Mouse (Mus musculus): ENCODE data around the gene Ddo. TPM values are rescaled to one million over a fixed set of nuclear protein-coding genes. Genes with fewer than 3 reads are reported as not detected.

Ddo gene
- total RNA-seq (2021), result 10 to 100 TPM; 21.5 to 36.9 TPM
- long read RNA-seq, experiment 1, transcript Ddo-201 (5 exons, 3,000 nt), result major isoform, 41 of 61 reads
- long read RNA-seq, experiment 1, partial matches to known transcripts, result 0 of 61 reads
- long read RNA-seq, experiment 1, other reads (novel, unspliced or antisense), result 20 of 61 reads
- long read RNA-seq, experiment 2, transcript Ddo-201 (5 exons, 3,000 nt), result major isoform, 39 of 51 reads
- long read RNA-seq, experiment 2, partial matches to known transcripts, result 10 of 51 reads
- long read RNA-seq, experiment 2, other reads (novel, unspliced or antisense), result 2 of 51 reads

DNA sequence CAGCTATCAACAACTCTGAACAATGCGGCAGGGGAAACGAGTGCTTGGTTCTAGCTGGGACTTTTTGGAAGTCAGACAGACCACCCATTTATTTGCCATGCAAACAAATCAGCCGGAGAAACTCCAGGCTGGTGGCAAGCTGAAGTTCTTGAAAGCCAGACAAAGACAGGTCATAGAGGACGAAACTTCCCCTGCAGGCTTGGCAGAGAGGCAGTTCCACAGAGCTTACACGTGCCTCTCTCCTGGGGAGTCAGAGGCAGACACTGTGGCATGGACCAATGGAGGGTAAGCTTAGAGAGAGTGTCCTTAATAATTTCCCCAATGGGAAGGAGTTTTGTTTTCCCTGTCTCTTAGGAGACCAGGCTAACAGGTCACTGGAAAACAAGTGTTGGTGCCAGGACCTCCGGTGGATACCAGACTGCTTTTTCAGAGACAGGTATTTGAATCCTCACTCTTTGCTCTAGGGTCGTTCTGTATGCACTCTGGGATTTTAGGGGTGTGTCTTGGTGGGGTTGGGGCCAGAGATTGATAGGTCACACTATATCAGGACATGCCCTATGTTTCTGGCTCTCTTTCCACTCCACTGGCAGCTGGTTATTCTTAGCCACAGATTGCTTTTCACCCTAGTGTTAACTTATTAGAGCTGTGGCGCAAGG lies at the start of gene Ddo:
Ddo (plus strand) TSS at position 356 of the 656 bp plus-strand sequence.
- TF ChIP-seq CTCF (IDR thresholded peaks at IDR 0.05), result no peak
- Histone ChIP-seq H3K27ac (peak within 1 kb of the TSS; percentile 96), H3K4me3 (peak within 1 kb of the TSS; percentile 67)
- peak; percentile 85 for DNase-seq
- intact Hi-C loops (cut with DNase I), result no loop called here

DNA sequence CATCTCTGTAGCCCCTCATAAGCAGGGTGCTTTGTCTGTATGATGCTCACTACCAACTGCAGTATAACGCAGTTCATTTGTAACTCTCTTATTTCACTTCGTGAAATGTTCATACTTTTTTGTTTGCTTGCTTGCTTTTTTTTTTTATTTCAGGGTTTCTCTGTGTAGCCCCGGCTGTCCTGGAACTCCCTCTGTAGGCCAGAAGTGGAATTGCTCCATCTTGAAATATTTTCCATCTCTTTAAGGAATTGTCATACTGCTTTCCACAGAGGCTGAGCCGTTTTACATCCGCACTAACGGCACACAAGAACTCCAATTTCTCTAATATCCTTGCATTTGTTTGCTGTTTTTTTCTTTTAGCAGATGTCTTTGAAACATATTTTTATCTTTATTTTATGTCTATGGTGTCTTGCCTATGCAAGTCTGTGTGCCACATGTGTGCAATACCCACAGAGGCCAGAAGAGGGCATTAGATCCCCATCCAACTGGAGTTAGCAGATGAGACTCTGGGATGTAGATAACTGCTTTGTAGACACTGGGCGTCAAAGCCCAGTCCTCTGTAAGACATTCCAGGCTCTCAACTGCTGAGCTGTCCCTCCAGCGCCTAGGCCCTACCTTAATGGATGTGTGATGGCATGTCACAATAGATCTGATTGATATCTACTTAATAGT lies 46.1 kb upstream of the Ddo start:
- TF ChIP-seq CTCF (IDR thresholded peaks at IDR 0.05), result peak; percentile 39; the same call in 1 of the 2 replicates
- intact Hi-C loops (cut with DNase I), result no loop called here
- DNase-seq, result no peak
- Histone ChIP-seq H3K27ac (no peak overlapping the region), H3K4me3 (no peak overlapping the region)

DNA sequence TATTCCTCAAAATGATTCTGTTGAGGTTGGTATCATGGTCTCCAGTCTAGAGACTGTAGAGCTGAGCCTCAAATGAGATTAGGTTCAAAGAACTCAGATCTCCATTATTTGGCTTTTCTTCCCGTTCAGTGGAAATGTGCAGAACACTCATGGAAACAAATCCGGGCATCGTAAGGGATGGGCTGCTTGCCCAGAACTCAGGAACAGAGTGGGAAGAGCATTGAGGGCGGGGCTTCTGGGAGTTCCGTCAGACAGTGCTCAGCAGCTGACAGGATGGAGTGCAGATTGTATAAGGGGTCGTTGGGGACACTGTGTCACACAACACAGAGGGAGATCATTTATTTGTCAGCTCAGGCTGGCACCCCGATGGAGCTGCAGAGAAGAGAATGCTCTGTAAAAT lies 37.6 kb upstream of the Ddo start:
- no peak for DNase-seq
- intact Hi-C loops (cut with DNase I), result no loop called here
- Histone ChIP-seq H3K4me3 (no peak overlapping the region), H3K27ac (no peak overlapping the region)
- no peak for TF ChIP-seq CTCF (IDR thresholded peaks at IDR 0.05)

DNA sequence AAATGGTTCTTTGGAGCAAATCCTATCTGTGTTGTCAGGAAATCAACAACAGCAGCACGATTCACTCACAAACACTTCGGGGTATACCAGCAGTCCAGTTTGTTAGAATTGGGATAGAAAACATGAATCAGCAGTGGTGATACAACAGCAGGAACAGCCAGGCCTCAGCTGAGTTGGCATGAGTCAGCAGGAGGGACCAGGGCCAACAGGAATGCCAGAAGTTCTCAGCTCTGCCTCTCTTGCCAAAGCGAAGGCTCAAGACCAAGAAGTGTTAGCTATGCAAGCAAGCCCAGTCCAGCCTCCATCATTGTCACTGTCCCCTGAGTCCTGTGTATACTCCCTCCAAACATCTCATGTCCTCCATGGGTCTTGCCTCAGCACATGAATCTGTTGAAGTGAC lies 32.6 kb upstream of the Ddo start:
- no peak overlapping the region for H3K27ac ChIP-seq
- DNase-seq, result peak; percentile 47
- H3K4me3 ChIP-seq, result no peak overlapping the region
- TF ChIP-seq CTCF (IDR thresholded peaks at IDR 0.05), result no peak
- intact Hi-C loops (cut with DNase I), result no loop called here

DNA sequence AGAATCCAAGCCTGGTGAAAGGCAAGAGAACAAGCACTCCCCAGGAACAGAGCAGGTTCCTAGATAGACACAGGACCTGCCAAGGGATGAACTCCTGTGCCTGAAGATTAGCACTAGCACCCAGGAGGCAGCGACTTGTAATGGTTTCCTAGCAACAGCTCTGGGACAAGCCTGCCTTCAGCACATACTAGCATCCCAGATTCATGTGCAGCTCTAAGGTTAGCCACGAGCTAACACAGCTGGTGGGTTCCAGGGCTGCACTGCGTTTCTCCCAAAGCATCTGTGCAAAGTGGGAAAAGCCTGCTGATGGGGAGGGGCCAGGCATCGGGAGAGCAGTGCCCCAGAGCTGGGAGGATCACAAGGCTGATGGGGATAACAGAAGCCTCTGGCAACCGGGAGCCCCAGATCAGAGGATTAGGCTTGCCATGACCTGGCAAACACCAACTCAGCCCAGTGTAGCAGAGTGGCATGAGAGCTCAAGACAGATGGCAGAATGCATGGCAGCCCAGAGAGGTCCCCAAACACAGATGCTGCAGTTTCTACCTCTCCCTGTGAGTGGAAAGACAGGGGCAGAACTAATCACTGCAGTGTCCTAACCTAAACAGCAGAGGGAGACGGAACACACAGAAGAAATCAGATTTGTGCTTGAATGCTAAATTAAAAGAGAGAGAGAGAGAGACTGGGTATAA lies 25.0 kb upstream of the Ddo start:
- intact Hi-C loops (cut with DNase I), result no loop called here
- Histone ChIP-seq H3K4me3 (no peak overlapping the region), H3K27ac (no peak overlapping the region)
- peak; percentile 42 for TF ChIP-seq CTCF (IDR thresholded peaks at IDR 0.05)
- DNase-seq, result no peak

DNA sequence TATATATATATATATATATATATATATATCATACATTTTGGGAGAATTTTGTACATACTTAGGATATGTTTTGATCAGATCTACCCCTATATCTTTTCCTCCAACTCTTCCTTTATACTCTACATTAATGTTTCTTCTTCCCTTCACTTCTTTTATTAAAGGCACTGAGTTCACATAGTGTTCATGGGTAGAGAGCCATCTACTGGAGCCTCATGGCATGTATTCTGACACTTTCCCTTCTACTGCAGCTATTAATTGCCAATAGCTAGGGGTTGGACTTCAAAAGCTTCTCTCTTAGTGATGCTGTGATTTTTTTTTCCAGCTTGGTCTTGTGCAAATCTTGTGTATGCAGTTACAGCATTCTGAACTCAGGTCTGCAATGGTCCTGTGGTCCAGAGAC lies 11.8 kb upstream of the Ddo start:
- TF ChIP-seq CTCF (IDR thresholded peaks at IDR 0.05), result peak; percentile 35
- Histone ChIP-seq H3K27ac (no peak overlapping the region), H3K4me3 (no peak overlapping the region)
- no peak for DNase-seq
- intact Hi-C loops (cut with DNase I), result no loop called here

DNA sequence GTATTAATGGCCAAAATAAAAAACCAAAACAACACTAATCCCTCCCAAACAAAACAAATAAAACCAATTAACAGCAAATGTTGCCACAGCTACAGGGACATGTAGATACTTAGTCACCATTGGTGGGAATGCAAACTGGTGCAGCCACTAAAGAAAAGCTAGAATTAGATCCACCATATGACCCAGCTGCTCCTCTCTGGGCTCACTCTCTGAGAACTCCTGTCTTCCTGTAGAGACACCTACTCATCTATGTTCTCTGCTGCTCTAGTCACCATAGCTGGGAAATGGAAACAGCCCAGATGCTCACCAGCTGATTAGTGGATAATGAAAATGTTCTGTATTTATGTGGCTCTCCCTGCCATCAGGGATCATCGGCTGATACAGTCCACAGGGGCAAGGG lies 10.1 kb upstream of the Ddo start:
- intact Hi-C loops (cut with DNase I), result no loop called here
- DNase-seq, result no peak
- no peak for TF ChIP-seq CTCF (IDR thresholded peaks at IDR 0.05)
- Histone ChIP-seq H3K27ac (no peak overlapping the region), H3K4me3 (no peak overlapping the region)

DNA sequence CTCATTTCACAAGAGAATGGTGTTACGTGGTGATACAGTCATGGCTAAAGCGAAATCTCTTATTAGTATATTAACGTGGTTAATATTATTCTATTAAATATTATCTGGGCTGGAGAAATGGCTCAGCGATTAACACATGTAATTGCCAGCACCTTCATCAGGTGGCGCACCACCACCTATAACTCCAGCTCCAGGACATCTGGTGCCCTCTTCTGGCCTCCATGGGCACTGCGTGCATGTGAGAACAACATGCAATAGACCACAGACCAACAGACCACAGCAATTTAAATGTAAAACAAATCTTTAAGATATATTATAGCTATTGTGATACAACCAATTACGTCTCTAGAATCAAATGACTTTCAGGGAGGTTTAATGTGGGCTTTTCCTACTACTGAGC lies 671 bp upstream of the Ddo start:
- Histone ChIP-seq H3K27ac (peak overlapping the region; percentile 96), H3K4me3 (peak overlapping the region; percentile 67)
- DNase-seq, result peak; percentile 54
- intact Hi-C loops (cut with DNase I), result no loop called here
- peak; percentile 65 for TF ChIP-seq CTCF (IDR thresholded peaks at IDR 0.05)

DNA sequence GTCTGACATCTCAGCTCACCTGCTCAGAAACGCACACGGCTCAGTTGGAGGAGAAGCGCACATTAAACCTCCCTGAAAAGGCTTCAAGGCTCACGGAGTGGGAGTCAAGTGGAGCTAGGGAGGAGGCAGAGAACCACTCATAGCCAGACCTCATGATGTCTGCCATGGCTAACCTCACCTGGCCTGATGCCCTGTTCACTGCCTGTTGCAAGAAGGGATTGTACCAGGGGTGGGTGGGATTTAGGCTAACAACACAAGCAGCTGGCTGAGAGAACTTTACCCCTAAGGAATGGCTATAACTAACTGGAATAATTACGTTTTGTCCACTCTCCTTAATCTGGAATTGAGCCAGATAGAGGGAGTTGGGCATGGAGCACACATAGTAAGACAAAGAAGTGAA lies 646 bp downstream of the Ddo start:
- peak overlapping the region; percentile 96 for H3K27ac ChIP-seq
- TF ChIP-seq CTCF (IDR thresholded peaks at IDR 0.05), result no peak
- peak overlapping the region; percentile 67 for H3K4me3 ChIP-seq
- peak; percentile 74 for DNase-seq
- intact Hi-C loops (cut with DNase I), result no loop called here

DNA sequence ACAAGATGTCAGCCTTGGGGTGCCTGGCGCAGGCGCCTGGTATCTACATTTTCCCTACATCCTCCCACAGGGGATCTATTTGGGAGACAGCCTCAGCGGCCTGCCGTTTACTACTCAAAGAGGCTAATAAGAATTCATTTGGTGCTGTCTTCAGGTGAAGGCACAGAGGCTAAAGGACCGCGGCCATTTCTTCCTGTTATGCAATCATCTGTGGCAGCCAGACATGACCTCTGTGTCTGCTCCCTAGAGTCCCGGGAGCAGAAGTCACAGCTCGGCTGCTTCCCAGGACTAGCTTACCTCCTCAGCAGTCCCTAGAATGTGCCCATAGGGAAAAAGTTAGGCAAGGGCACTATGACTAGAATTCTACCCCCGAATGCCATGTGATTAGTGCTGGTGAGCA lies 1.1 kb downstream of the Ddo start:
- TF ChIP-seq CTCF (IDR thresholded peaks at IDR 0.05), result no peak
- Histone ChIP-seq H3K27ac (peak overlapping the region; percentile 96), H3K4me3 (peak overlapping the region; percentile 67)
- DNase-seq, result peak; percentile 57
- intact Hi-C loops (cut with DNase I), result no loop called here

DNA sequence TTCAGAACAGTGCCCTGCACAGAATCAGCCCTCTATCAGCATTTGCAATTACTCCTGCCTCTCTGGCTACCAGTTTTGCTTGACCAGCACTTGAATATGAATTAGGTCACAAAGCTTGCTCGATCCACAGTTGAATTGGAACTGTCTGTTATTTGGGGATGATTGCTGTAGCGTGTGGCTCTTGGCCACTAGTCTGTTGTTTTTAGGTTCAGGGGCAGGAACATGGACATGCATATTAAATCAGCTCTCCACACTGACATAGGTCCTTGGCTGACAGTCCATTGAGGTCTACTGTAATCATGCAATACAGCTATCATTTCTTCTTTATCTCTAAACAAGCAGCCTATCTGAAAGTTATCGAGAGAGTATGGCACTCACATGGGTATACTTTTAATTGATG lies 2.3 kb downstream of the Ddo start:
- Histone ChIP-seq H3K27ac (peak overlapping the region; percentile 96), H3K4me3 (no peak overlapping the region; the same call in 1 of the 2 replicates)
- TF ChIP-seq CTCF (IDR thresholded peaks at IDR 0.05), result no peak
- intact Hi-C loops (cut with DNase I), result no loop called here
- DNase-seq, result no peak

DNA sequence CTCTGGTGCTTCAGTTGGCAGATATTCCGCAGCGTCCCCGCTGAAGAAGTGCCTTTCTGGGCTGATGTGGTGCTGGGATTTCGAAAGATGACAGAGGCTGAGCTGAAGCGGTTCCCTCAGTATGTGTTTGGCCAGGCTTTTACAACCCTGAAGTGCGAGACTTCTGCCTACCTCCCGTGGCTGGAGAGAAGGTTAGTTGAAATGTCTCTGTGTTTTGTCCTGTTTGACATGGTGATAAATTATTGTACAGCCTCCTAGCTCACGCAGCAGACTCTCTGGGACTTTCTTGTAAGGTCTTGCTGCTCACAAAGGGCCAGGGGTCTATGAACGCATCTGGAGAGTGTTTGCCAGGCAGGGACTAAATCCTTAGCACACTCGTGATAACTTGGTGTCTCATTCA lies 7.5 kb downstream of the Ddo start:
- intact Hi-C loops (cut with DNase I), result no loop called here
- no peak for TF ChIP-seq CTCF (IDR thresholded peaks at IDR 0.05)

DNA sequence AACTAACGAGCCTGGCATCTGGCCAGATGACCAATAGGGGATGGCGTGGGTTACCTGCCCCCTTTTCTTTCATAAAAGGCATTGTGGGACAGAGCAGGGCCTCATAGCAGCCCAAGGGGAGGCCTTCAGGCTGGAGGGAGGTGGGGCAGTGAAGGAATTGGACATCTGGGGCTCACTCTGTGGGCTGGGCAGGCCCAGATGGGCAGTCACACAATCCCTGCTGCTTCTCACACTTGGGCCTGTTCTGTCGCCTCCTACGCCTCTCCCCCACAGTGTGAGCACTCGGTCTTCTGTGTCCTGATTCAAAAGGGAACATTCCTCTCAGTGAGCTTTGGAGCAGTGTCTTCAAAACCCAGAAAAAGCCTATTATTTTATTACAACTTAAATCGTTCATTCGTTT lies 8.5 kb downstream of the Ddo start:
- no peak for TF ChIP-seq CTCF (IDR thresholded peaks at IDR 0.05)
- intact Hi-C loops (cut with DNase I), result no loop called here
- DNase-seq, result no peak
- Histone ChIP-seq H3K27ac (0 out of 2 replicates have a peak overlapping the region, but pooled peaks have one; percentile 4), H3K4me3 (no peak overlapping the region)

More for the DNA sequence above, 7.5 kb downstream of the Ddo start:
- no peak overlapping the region for H3K27ac ChIP-seq
- H3K4me3 ChIP-seq, result no peak overlapping the region
- DNase-seq, result no peak

Data from gastrocnemius, adult 2 months (tissue).